Mouse (Mus musculus) limb, embryonic 15.5 days (tissue): ENCODE results near the gene Hnrnpab. TPM values are rescaled to one million over a fixed set of nuclear protein-coding genes. Genes with fewer than 3 reads are reported as not detected.
A peak's percentile ranks its signal among the peaks of the same experiment; 100 is the strongest.

Source experiments
- ATAC-seq: fragments of 200-750 bp; cut with Nextera tagmentation; 2 replicates; pipeline ENCODE4 v1.8.0; 2017; ENCODE audit warnings: low read depth, moderate TSS enrichment; ENCODE audit not compliant: insufficient number of reproducible peaks, low FRiP score, low TSS enrichment
- H3K27ac ChIP-seq: fragments of 300-500 bp; sonication (generic); 2 replicates; pipeline ENCODE4 v1.5.1; 2015; ENCODE audit warnings: moderate library complexity, mild to moderate bottlenecking, inconsistent platforms
- H3K27me3 ChIP-seq: fragments of 300-500 bp; sonication (generic); 2 replicates; pipeline ENCODE4 v1.6.1; 2015; ENCODE audit warnings: inconsistent platforms
- H3K36me3 ChIP-seq: fragments of 300-500 bp; sonication (generic); 2 replicates; pipeline ENCODE4 v1.6.1; 2015; ENCODE audit warnings: inconsistent platforms
- H3K4me1 ChIP-seq: fragments of 300-500 bp; sonication (generic); 2 replicates; pipeline ENCODE4 v1.6.1; 2015; ENCODE audit warnings: inconsistent platforms
- H3K4me2 ChIP-seq: fragments of 300-500 bp; sonication (generic); 2 replicates; pipeline ENCODE4 v1.6.1; 2015; ENCODE audit warnings: mild to moderate bottlenecking, inconsistent platforms
- H3K4me3 ChIP-seq: fragments of 300-500 bp; sonication (generic); 2 replicates; pipeline ENCODE4 v1.5.1; 2015; ENCODE audit warnings: mild to moderate bottlenecking, inconsistent platforms
- H3K9ac ChIP-seq: fragments of 300-500 bp; sonication (generic); 2 replicates; pipeline ENCODE4 v1.6.1; 2015; ENCODE audit warnings: inconsistent platforms
- H3K9me3 ChIP-seq: fragments of 300-500 bp; sonication (generic); 2 replicates; pipeline ENCODE4 v1.6.1; 2016; ENCODE audit warnings: inconsistent platforms
- WGBS: fragments of 180-500 bp; shearing (Covaris S2); methylation state at CpG from one replicate; pipeline ENCODE4 v1.1.7; 2015; 5-methylcytosine and 5-hydroxymethylcytosine counted together
- polyA plus RNA-seq: library from polyadenylated mRNA; unstranded; fragments of >200 nt; fragmentation: Nextera tagmentation; extraction: Ambion mirVana; gene quantifications from 2 replicates; pipeline ENCODE4 v1.2.1, GENCODE M21; 2015

Hnrnpab gene
- polyA plus RNA-seq, 1 experiment from 2014 or later, result 339 TPM

GRCm38 (mm10) chr11:51646245-51646644 is 39.6 kb upstream of the Hnrnpab start:
- 67% methylated on average over 7 of the region's 7 CpGs for WGBS
- Histone ChIP-seq H3K4me3 (no peak overlapping the region), H3K9me3 (no peaks in the 10 kb centered on the region), H3K36me3 (peaks cover 29% of the 10 kb centered on the region), H3K27me3 (no peaks in the 10 kb centered on the region), H3K9ac (no peak overlapping the region), H3K4me1 (peaks cover 54% of the 10 kb centered on the region), H3K4me2 (no peak overlapping the region), H3K27ac (0 out of 2 replicates have a peak overlapping the region, but pooled peaks have one; percentile 17)
- no peak for ATAC-seq

- Histone ChIP-seq H3K9me3 (no peaks in the 10 kb centered on the region), H3K4me2 (no peak overlapping the region), H3K9ac (no peak overlapping the region), H3K27me3 (no peaks in the 10 kb centered on the region), H3K4me3 (no peak overlapping the region), H3K4me1 (peaks cover 61% of the 10 kb centered on the region), H3K27ac (peak overlapping the region; percentile 43; the same call in 1 of the 2 replicates), H3K36me3 (peaks cover 29% of the 10 kb centered on the region)
- ATAC-seq, result no peak
- WGBS, result 71% methylated on average over 13 of the region's 13 CpGs
Measured at GRCm38 (mm10) chr11:51645293-51645692, 38.6 kb upstream of the Hnrnpab start.

GRCm38 (mm10) chr11:51644217-51644616 is 37.6 kb upstream of the Hnrnpab start:
- Histone ChIP-seq H3K27me3 (no peaks in the 10 kb centered on the region), H3K4me2 (no peak overlapping the region), H3K4me1 (peaks cover 51% of the 10 kb centered on the region), H3K9me3 (no peaks in the 10 kb centered on the region), H3K27ac (peak overlapping the region; percentile 64; the same call in 1 of the 2 replicates), H3K4me3 (no peak overlapping the region), H3K36me3 (peaks cover 29% of the 10 kb centered on the region), H3K9ac (no peak overlapping the region)
- no peak for ATAC-seq
- 69% methylated on average over 16 of the region's 16 CpGs for WGBS

DNA sequence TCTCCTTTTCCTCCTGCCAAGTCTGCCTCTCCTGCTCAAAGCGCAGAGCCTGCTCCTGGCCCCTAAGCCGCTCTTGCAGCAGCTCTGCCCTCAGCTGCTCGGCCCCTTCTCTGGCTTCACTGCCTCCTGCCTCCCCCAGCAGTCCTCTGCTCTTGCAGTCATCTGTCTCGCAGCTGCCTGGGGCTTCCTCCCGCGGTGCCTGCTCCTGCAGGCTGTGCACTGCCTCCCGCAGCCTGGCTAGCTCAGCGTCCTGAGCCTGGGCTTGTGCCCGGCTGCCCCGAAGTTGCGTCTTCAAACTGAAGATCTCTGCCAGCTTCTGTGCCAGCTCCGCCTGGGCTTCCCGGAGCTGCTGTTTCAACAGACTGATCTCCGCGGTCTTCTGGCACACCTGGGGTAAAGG is 37.1 kb upstream of the Hnrnpab start:
- H3K27ac ChIP-seq, result peak overlapping the region; percentile 64
- no peak overlapping the region for H3K4me2 ChIP-seq
- H3K27me3 ChIP-seq, result no peaks in the 10 kb centered on the region
- H3K9me3 ChIP-seq, result no peaks in the 10 kb centered on the region
- 47% methylated on average over 15 of the region's 15 CpGs for WGBS
- peaks cover 46% of the 10 kb centered on the region for H3K4me1 ChIP-seq
- H3K9ac ChIP-seq, result no peak overlapping the region
- no peak overlapping the region for H3K4me3 ChIP-seq
- no peak for ATAC-seq
- peaks cover 29% of the 10 kb centered on the region for H3K36me3 ChIP-seq

DNA sequence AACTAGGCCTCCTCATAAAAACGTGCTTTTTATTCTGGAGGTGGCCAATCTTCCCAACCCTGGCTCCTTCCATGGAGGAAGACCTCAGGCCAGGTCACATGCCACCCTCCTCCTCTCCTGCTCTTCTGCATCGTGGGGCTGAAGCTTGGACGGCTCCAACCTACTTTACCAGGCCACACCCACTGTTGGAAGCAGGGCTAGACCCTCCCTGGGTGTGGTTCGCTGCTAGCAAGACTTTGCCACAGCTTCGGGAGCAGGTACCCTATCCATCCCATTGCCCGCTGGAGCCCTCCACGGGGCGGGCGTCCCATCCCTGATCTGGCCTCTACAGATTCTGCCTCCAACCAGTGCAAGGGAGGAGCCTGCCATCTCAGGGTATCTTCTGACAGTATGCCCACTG is 36.6 kb upstream of the Hnrnpab start:
- no peak overlapping the region for H3K9ac ChIP-seq
- H3K4me2 ChIP-seq, result no peak overlapping the region
- peaks cover 42% of the 10 kb centered on the region for H3K4me1 ChIP-seq
- peaks cover 29% of the 10 kb centered on the region for H3K36me3 ChIP-seq
- peak overlapping the region; percentile 64 for H3K27ac ChIP-seq
- H3K9me3 ChIP-seq, result no peaks in the 10 kb centered on the region
- no peaks in the 10 kb centered on the region for H3K27me3 ChIP-seq
- WGBS, result 70% methylated on average over 9 of the region's 9 CpGs
- no peak for ATAC-seq
- H3K4me3 ChIP-seq, result no peak overlapping the region

GRCm38 (mm10) chr11:51640748-51641147 is 34.1 kb upstream of the Hnrnpab start:
- Histone ChIP-seq H3K27ac (peak overlapping the region; percentile 19), H3K9ac (no peak overlapping the region), H3K4me1 (peaks cover 55% of the 10 kb centered on the region), H3K27me3 (no peaks in the 10 kb centered on the region), H3K4me2 (no peak overlapping the region), H3K36me3 (peaks cover 29% of the 10 kb centered on the region), H3K9me3 (no peaks in the 10 kb centered on the region), H3K4me3 (no peak overlapping the region)
- WGBS, result 58% methylated on average over 7 of the region's 7 CpGs
- no peak for ATAC-seq

DNA sequence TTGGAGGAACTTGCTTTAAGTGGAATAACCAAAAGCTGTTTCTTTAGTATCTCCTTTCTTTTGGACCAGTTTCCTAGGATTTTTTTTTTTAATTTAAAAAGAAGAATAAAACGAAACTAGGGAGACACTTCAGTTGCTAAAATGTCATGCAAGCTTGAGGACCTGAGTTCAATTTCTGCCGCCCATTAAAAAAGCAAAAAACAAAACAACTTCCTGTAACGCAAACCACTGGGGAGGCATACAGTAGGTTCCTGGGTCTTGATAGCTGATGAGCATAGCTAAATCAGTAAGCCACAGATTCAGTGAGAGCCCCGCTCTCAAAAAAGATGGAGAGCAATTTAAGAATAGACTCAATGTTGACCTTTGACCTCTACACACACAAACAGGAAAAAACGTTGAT is 31.9 kb upstream of the Hnrnpab start:
- peaks cover 12% of the 10 kb centered on the region; the same call in 1 of the 2 replicates for H3K36me3 ChIP-seq
- ATAC-seq, result no peak
- no peaks in the 10 kb centered on the region for H3K9me3 ChIP-seq
- no peaks in the 10 kb centered on the region for H3K27me3 ChIP-seq
- peaks cover 51% of the 10 kb centered on the region for H3K4me1 ChIP-seq
- H3K4me3 ChIP-seq, result 0 out of 2 replicates have a peak overlapping the region, but pooled peaks have one; percentile 7
- WGBS, result 58% methylated on average over 5 of the region's 5 CpGs
- H3K9ac ChIP-seq, result no peak overlapping the region
- H3K4me2 ChIP-seq, result peak overlapping the region; percentile 37; the same call in 1 of the 2 replicates
- H3K27ac ChIP-seq, result peak overlapping the region; percentile 71

GRCm38 (mm10) chr11:51637971-51638414 is 31.3 kb upstream of the Hnrnpab start:
- Histone ChIP-seq H3K36me3 (peaks cover 7% of the 10 kb centered on the region; the same call in 1 of the 2 replicates), H3K9me3 (no peaks in the 10 kb centered on the region), H3K4me3 (0 out of 2 replicates have a peak overlapping the region, but pooled peaks have one; percentile 7), H3K4me2 (peak overlapping the region; percentile 37), H3K27me3 (no peaks in the 10 kb centered on the region), H3K9ac (no peak overlapping the region), H3K4me1 (peaks cover 46% of the 10 kb centered on the region), H3K27ac (peak overlapping the region; percentile 71)
- 3% methylated on average over 17 of the region's 17 CpGs for WGBS
- ATAC-seq, result peak; percentile 37; the same call in 1 of the 2 replicates

GRCm38 (mm10) chr11:51636323-51636684 is 29.7 kb upstream of the Hnrnpab start:
- WGBS, result 2% methylated on average over 6 of the region's 6 CpGs
- ATAC-seq, result no peak

GRCm38 (mm10) chr11:51635525-51636322 is 29.1 kb upstream of the Hnrnpab start, which contains the start of gene Rmnd5b:
TSS of gene Rmnd5b (minus strand) at chr11:51635896.
- peak within 1 kb of the TSS; percentile 60 for H3K4me3 ChIP-seq
- no peaks in the 10 kb centered on the region for H3K36me3 ChIP-seq
- WGBS, result under 1% methylated on average over 61 of the region's 61 CpGs
- H3K4me2 ChIP-seq, result peak within 1 kb of the TSS; percentile 80
- peak; percentile 70 for ATAC-seq
- peaks cover 43% of the 10 kb centered on the region for H3K4me1 ChIP-seq
- H3K27ac ChIP-seq, result peak within 1 kb of the TSS; percentile 88
- no peaks in the 10 kb centered on the region for H3K27me3 ChIP-seq
- peak within 1 kb of the TSS; percentile 66 for H3K9ac ChIP-seq
- H3K9me3 ChIP-seq, result no peaks in the 10 kb centered on the region

More at GRCm38 (mm10) chr11:51636323-51636684, 29.7 kb upstream of the Hnrnpab start:
- H3K36me3 ChIP-seq, result no peaks in the 10 kb centered on the region
- H3K4me3 ChIP-seq, result peak overlapping the region; percentile 60
- H3K27me3 ChIP-seq, result no peaks in the 10 kb centered on the region
- peak overlapping the region; percentile 66; the same call in 1 of the 2 replicates for H3K9ac ChIP-seq
- H3K9me3 ChIP-seq, result no peaks in the 10 kb centered on the region
- peaks cover 47% of the 10 kb centered on the region for H3K4me1 ChIP-seq
- peak overlapping the region; percentile 80 for H3K4me2 ChIP-seq
- H3K27ac ChIP-seq, result peak overlapping the region; percentile 88

DNA sequence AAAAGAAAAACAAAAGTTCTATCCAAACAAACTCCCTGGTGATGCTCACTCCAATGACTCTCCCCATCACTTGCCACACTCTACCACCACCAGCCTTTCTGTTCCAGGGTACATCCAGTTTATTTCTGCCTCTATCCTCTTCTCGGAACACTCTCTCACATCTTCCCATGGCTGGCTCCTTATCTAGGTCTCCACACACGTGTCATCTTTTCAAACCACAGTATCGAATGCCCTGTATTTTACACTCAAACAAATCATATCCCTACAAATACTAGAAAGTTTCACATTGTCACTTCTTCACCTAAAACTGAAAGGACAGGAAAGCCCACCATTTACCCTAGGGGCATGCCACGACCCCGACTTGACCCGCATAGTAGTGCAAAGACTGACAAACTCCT is 28.5 kb upstream of the Hnrnpab start:
- peak overlapping the region; percentile 88 for H3K27ac ChIP-seq
- no peaks in the 10 kb centered on the region for H3K36me3 ChIP-seq
- 20% methylated on average over 6 of the region's 6 CpGs for WGBS

GRCm38 (mm10) chr11:51633721-51634120 is 27.1 kb upstream of the Hnrnpab start:
- WGBS, result 93% methylated on average over 3 of the region's 3 CpGs
- H3K9me3 ChIP-seq, result no peaks in the 10 kb centered on the region
- peaks cover 39% of the 10 kb centered on the region for H3K4me1 ChIP-seq
- no peak overlapping the region for H3K9ac ChIP-seq
- H3K27ac ChIP-seq, result no peak overlapping the region
- H3K4me2 ChIP-seq, result no peak overlapping the region
- no peaks in the 10 kb centered on the region for H3K27me3 ChIP-seq
- no peak overlapping the region for H3K4me3 ChIP-seq
- H3K36me3 ChIP-seq, result peaks cover 9% of the 10 kb centered on the region
- ATAC-seq, result no peak

More for the DNA sequence above, 28.5 kb upstream of the Hnrnpab start:
- Histone ChIP-seq H3K4me2 (peak overlapping the region; percentile 80), H3K27me3 (no peaks in the 10 kb centered on the region), H3K9me3 (no peaks in the 10 kb centered on the region), H3K4me1 (peaks cover 39% of the 10 kb centered on the region), H3K4me3 (peak overlapping the region; percentile 60), H3K9ac (peak overlapping the region; percentile 66)
- ATAC-seq, result no peak
